Mouse (Mus musculus) ovary, postnatal 10 days (tissue): ENCODE measurements around the gene Dgat2.

Source experiments
- DNase-seq: peaks from one replicate; pipeline ENCODE4 v3.0.0; 2022; ENCODE audit warnings: low spot score

Gene Dgat2

GRCm38 (mm10) chr7:99161961-99162360, 20.6 kb downstream of the Dgat2 start:
- DNase-seq = no peak

GRCm38 (mm10) chr7:99161529-99161928, 21.0 kb downstream of the Dgat2 start:
- no peak for DNase-seq

GRCm38 (mm10) chr7:99160995-99161394, 21.5 kb downstream of the Dgat2 start:
- no peak for DNase-seq

- no peak for DNase-seq
Observed at GRCm38 (mm10) chr7:99159446-99159845, 23.1 kb downstream of the Dgat2 start.

- no peak for DNase-seq
Observed at GRCm38 (mm10) chr7:99158904-99159303, 23.6 kb downstream of the Dgat2 start.

- no peak for DNase-seq
Observed at GRCm38 (mm10) chr7:99158011-99158410, 24.5 kb downstream of the Dgat2 start.

GRCm38 (mm10) chr7:99156737-99157136, 25.8 kb downstream of the Dgat2 start:
- DNase-seq = no peak

- DNase-seq = no peak
Observed at GRCm38 (mm10) chr7:99155311-99156289, 26.9 kb downstream of the Dgat2 start.

- no peak for DNase-seq
Observed at GRCm38 (mm10) chr7:99154648-99155151, 27.8 kb downstream of the Dgat2 start.

- no peak for DNase-seq
Observed at GRCm38 (mm10) chr7:99153686-99154202, 28.8 kb downstream of the Dgat2 start.

- no peak for DNase-seq
Observed at GRCm38 (mm10) chr7:99152756-99153155, 29.8 kb downstream of the Dgat2 start.

GRCm38 (mm10) chr7:99151342-99151741, 31.2 kb downstream of the Dgat2 start:
- peak; percentile 83 for DNase-seq

GRCm38 (mm10) chr7:99149017-99149416, 33.5 kb downstream of the Dgat2 start:
- DNase-seq = no peak

- DNase-seq = no peak
Observed at GRCm38 (mm10) chr7:99147494-99147893, 35.0 kb downstream of the Dgat2 start.

- DNase-seq = no peak
Observed at GRCm38 (mm10) chr7:99146906-99147305, 35.6 kb downstream of the Dgat2 start.

GRCm38 (mm10) chr7:99146011-99146410, 36.5 kb downstream of the Dgat2 start:
- DNase-seq = no peak

GRCm38 (mm10) chr7:99144616-99145015, 37.9 kb downstream of the Dgat2 start:
- DNase-seq = no peak

- DNase-seq = no peak
Observed at GRCm38 (mm10) chr7:99143244-99143643, 39.3 kb downstream of the Dgat2 start.

- DNase-seq = no peak
Observed at GRCm38 (mm10) chr7:99141919-99142606, 40.5 kb downstream of the Dgat2 start.

GRCm38 (mm10) chr7:99140984-99141918, 41.3 kb downstream of the Dgat2 start, which contains the start of gene Uvrag:
TSS of gene Uvrag (minus strand) at chr7:99141141.
- peak; percentile 98 for DNase-seq

GRCm38 (mm10) chr7:99140511-99140910, 42.0 kb downstream of the Dgat2 start:
- no peak for DNase-seq
